Mouse (Mus musculus) stomach, postnatal 0 days (tissue): ENCODE results near the gene Rnf180. TPM values are rescaled to one million over a fixed set of nuclear protein-coding genes. Genes with fewer than 3 reads are reported as not detected.
A peak's percentile ranks its signal among the peaks of the same experiment; 100 is the strongest.

Experiments used
- ATAC-seq: fragments of 200-750 bp; cut with Nextera tagmentation; 2 replicates; pipeline ENCODE4 v1.8.0; 2017; ENCODE audit not compliant: low FRiP score, low TSS enrichment
- DNase-seq: peaks from one replicate; pipeline ENCODE4 v3.0.0-alpha.2; 2016; ENCODE audit warnings: low spot score
- H3K27ac ChIP-seq: fragments of 300-500 bp; sonication (generic); replicated peaks from 2 replicates; pipeline ENCODE4 v1.5.1; 2014; ENCODE audit warnings: mild to moderate bottlenecking, control low read depth
- H3K27me3 ChIP-seq: fragments of 300-500 bp; sonication (generic); 2 replicates; pipeline ENCODE4 v1.6.1; 2014; ENCODE audit warnings: low read length; ENCODE audit not compliant: control insufficient read depth, insufficient read depth
- H3K36me3 ChIP-seq: fragments of 300-500 bp; sonication (generic); 2 replicates; pipeline ENCODE4 v1.6.1; 2014; ENCODE audit warnings: low read length, mixed read lengths; ENCODE audit not compliant: control insufficient read depth, insufficient read depth
- H3K4me1 ChIP-seq: fragments of 300-500 bp; sonication (generic); replicated peaks from 2 replicates; pipeline ENCODE4 v1.6.1; 2014; ENCODE audit warnings: antibody characterized with exemption; ENCODE audit not compliant: control insufficient read depth, insufficient read depth
- H3K4me2 ChIP-seq: fragments of 300-500 bp; sonication (generic); replicated peaks from 2 replicates; pipeline ENCODE4 v1.6.1; 2014; ENCODE audit warnings: low read depth, mild to moderate bottlenecking, control low read depth, moderate library complexity
- H3K4me3 ChIP-seq: fragments of 300-500 bp; sonication (generic); 2 replicates; pipeline ENCODE4 v1.5.1; 2014; ENCODE audit warnings: low read depth, low read length, control low read depth
- H3K9ac ChIP-seq: fragments of 300-500 bp; sonication (generic); 2 replicates; pipeline ENCODE4 v1.6.1; 2014; ENCODE audit warnings: mild to moderate bottlenecking, low read length, control low read depth, mixed read lengths
- H3K9me3 ChIP-seq: fragments of 300-500 bp; sonication (generic); 2 replicates; pipeline ENCODE4 v1.6.1; 2016; ENCODE audit warnings: low read length; ENCODE audit not compliant: control insufficient read depth
- CTCF ChIP-seq: IDR thresholded peaks from 2 replicates; pipeline ENCODE4 v1.5.1; 2016; ENCODE audit warnings: antibody characterized with exemption, low read depth, mild to moderate bottlenecking, moderate library complexity
- EP300 ChIP-seq: optimal IDR thresholded peaks from 2 replicates; pipeline ENCODE3; 2016; ENCODE audit warnings: antibody characterized with exemption
- WGBS: fragments of 180-500 bp; shearing (Covaris S2); extraction: QIAGEN DNeasy Blood & Tissue Kit; methylation state at CpG from one replicate; pipeline ENCODE4 v1.1.7; 2014; 5-methylcytosine and 5-hydroxymethylcytosine counted together
- polyA plus RNA-seq: library from polyadenylated mRNA; unstranded; fragments of >200 nt; fragmentation: Nextera tagmentation; extraction: Ambion mirVana; gene quantifications from 2 replicates; pipeline ENCODE4 v1.2.1, GENCODE M21; 2015

Rnf180 gene
- polyA plus RNA-seq, 1 experiment from 2014 or later, result 1.2 TPM

DNA sequence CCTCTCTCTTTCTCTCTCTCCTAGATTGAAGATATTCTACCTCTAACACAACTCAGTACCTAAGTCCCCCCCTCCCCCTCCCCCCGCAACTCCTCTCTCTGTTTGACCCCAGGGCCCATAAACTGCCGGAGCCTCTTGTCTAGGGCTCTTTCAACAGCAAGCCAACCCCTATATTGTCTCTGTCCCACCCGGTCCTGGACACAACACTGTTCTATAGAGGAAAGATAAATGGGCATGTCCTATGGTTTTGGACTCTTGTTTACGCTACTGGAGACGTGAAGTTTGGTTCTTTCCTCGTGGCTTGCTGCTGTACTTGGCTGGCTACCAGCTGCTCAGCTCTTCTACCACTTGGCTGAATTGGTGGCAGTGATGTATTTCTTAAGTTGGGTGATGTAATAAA, 129.2 kb downstream of the Rnf180 start:
- DNase-seq, result no peak
- Histone ChIP-seq H3K9me3 (no peaks in the 10 kb centered on the region), H3K27ac (no peak overlapping the region), H3K9ac (no peak overlapping the region), H3K4me2 (no peak overlapping the region), H3K4me1 (no peaks in the 10 kb centered on the region), H3K36me3 (no peaks in the 10 kb centered on the region), H3K4me3 (no peak overlapping the region), H3K27me3 (no peaks in the 10 kb centered on the region)
- TF ChIP-seq CTCF (no peak), EP300 (no peak)
- 61% methylated on average over 6 of the region's 6 CpGs for WGBS
- ATAC-seq, result no peak

GRCm38 (mm10) chr13:105153955-105154354, 140.7 kb downstream of the Rnf180 start:
- 64% methylated on average over 4 of the region's 4 CpGs for WGBS
- no peaks in the 10 kb centered on the region for H3K27me3 ChIP-seq
- DNase-seq, result no peak
- no peaks in the 10 kb centered on the region for H3K36me3 ChIP-seq
- ATAC-seq, result no peak
- TF ChIP-seq EP300, result no peak
- peak; percentile 56 for TF ChIP-seq CTCF
- no peak overlapping the region for H3K4me3 ChIP-seq
- no peaks in the 10 kb centered on the region for H3K4me1 ChIP-seq
- H3K27ac ChIP-seq, result no peak overlapping the region
- H3K9ac ChIP-seq, result no peak overlapping the region
- no peaks in the 10 kb centered on the region for H3K9me3 ChIP-seq
- no peak overlapping the region for H3K4me2 ChIP-seq

- Histone ChIP-seq H3K9ac (no peak overlapping the region), H3K4me2 (no peak overlapping the region), H3K36me3 (no peaks in the 10 kb centered on the region), H3K4me3 (no peak overlapping the region), H3K9me3 (no peaks in the 10 kb centered on the region), H3K27ac (no peak overlapping the region), H3K4me1 (no peaks in the 10 kb centered on the region), H3K27me3 (no peaks in the 10 kb centered on the region)
- ATAC-seq (no peak), DNase-seq (no peak)
- no peak for TF ChIP-seq EP300
- no peak for TF ChIP-seq CTCF
- WGBS, result 72% methylated on average over 3 of the region's 3 CpGs
Observed at GRCm38 (mm10) chr13:105150006-105150405, 144.6 kb downstream of the Rnf180 start.

GRCm38 (mm10) chr13:105147795-105148418, 146.7 kb downstream of the Rnf180 start:
- H3K9me3 ChIP-seq, result no peaks in the 10 kb centered on the region
- H3K4me2 ChIP-seq, result no peak overlapping the region
- no peak for DNase-seq
- no peak for TF ChIP-seq EP300
- no peak for TF ChIP-seq CTCF
- 80% methylated on average over 4 of the region's 4 CpGs for WGBS
- no peaks in the 10 kb centered on the region for H3K4me1 ChIP-seq
- no peak overlapping the region for H3K9ac ChIP-seq
- no peak overlapping the region for H3K27ac ChIP-seq
- H3K27me3 ChIP-seq, result no peaks in the 10 kb centered on the region
- ATAC-seq, result no peak
- H3K4me3 ChIP-seq, result no peak overlapping the region
- H3K36me3 ChIP-seq, result no peaks in the 10 kb centered on the region

GRCm38 (mm10) chr13:105146827-105147226, 147.8 kb downstream of the Rnf180 start:
- Histone ChIP-seq H3K4me3 (no peak overlapping the region), H3K27ac (no peak overlapping the region), H3K27me3 (no peaks in the 10 kb centered on the region), H3K9ac (no peak overlapping the region), H3K4me1 (no peaks in the 10 kb centered on the region), H3K36me3 (no peaks in the 10 kb centered on the region), H3K4me2 (no peak overlapping the region), H3K9me3 (no peaks in the 10 kb centered on the region)
- no peak for ATAC-seq
- no peak for DNase-seq
- WGBS, result 36% methylated on average over 1 of the region's 1 CpGs
- TF ChIP-seq EP300 (no peak), CTCF (no peak)

- Histone ChIP-seq H3K9me3 (no peaks in the 10 kb centered on the region), H3K4me2 (no peak overlapping the region), H3K4me3 (no peak overlapping the region), H3K9ac (no peak overlapping the region), H3K27ac (no peak overlapping the region; the same call in 1 of the 2 replicates), H3K27me3 (no peaks in the 10 kb centered on the region), H3K4me1 (no peaks in the 10 kb centered on the region), H3K36me3 (no peaks in the 10 kb centered on the region)
- DNase-seq (peak; percentile 28), ATAC-seq (peak; percentile 95)
- TF ChIP-seq EP300 (no peak), CTCF (no peak)
- 38% methylated on average over 4 of the region's 4 CpGs for WGBS
Observed at GRCm38 (mm10) chr13:105139881-105140280, 154.7 kb downstream of the Rnf180 start.
